ENCODE assay signal across 19 mouse cellular contexts in the genomic region with DNA sequence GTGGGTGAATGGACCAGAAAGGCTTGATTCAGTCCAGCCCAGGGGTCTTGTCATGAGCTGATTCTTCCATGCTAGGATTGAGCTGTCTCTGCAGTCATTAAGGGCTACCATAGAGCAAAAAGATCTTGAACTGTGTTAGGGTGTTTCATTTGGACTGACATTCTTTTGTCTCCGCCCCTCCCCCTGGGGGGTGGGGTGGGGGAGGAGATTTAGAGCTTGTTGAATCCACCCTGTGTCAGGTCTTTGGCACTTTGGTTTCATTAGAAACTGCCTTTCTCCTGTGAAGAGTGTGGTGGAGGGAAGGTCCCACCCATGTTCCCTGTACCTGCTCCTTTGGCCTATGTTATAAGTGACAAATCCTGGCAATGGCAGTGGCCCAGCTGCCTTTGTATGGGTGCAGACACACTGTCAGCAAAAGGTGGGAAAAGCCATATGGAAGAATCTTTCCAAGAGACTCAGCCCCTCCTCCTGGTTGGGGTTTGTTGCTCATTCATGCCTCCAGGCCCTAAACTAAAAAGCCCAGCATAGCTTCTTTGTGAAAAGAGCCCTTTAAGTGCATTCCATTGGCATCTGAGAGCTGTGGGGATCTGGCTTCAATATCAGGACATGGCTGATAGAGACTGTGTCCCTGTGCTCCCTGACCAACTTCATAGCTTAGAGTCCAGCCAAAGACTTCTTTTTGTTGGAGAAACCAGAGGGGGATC.
A peak's percentile ranks its signal among the peaks of the same experiment; 100 is the strongest.
DNase-seq lines count a peak whose midpoint lies in the region; ATAC-seq and TF ChIP-seq lines count a peak whose summit lies in the region.
"Had no signal": no experiment of that assay in that cellular context is flagged by ENCODE, and none has a peak within 500 bp of the region (broad histone marks: within the 10 kb centered on the region; RNA-seq: fewer than 3 reads in every experiment).

No protein-coding gene starts in this region.

- no peaks in the 10 kb centered on the region for H3K9me3 ChIP-seq in liver, postnatal 0 days (ENCODE audit: low read length)
- H3K9me3 ChIP-seq in liver, embryonic 12.5 days (replicated peaks): no peaks in the 10 kb centered on the region
- H3K9me3 ChIP-seq in ES-E14 (ENCODE audit: control insufficient read depth, insufficient read depth, low read depth, low read length): no peaks in the 10 kb centered on the region
- no peaks in the 10 kb centered on the region for H3K9me3 ChIP-seq in embryonic facial prominence, embryonic 11.5 days (replicated peaks; ENCODE audit: control insufficient read depth, low read length)
- no peaks in the 10 kb centered on the region for H3K9me3 ChIP-seq in intestine, embryonic 15.5 days
- H3K9me3 ChIP-seq: hindbrain, embryonic 13.5 days; midbrain, embryonic 12.5 days; neural tube, embryonic 12.5 days had no signal

- in situ Hi-C loops in ES-E14 (cut with MboI; ENCODE audit: low sequenced_read_pairs in 2 of 2, unreplicated experiment in 2 of 2): no loop called here

- H3K9ac ChIP-seq in liver, postnatal 0 days (replicated peaks): no peak overlapping the region
- no peak overlapping the region for H3K9ac ChIP-seq in liver, embryonic 12.5 days
- no peak overlapping the region for H3K9ac ChIP-seq in ES-E14 (ENCODE audit: insufficient read depth, low read depth, low read length, poor library complexity, severe bottlenecking)
- H3K9ac ChIP-seq in embryonic facial prominence, embryonic 11.5 days (replicated peaks; ENCODE audit: low read length): no peak overlapping the region
- no peak overlapping the region for H3K9ac ChIP-seq in intestine, embryonic 15.5 days
- H3K9ac ChIP-seq: hindbrain, embryonic 13.5 days; midbrain, embryonic 12.5 days; neural tube, embryonic 12.5 days had no signal

- 72% methylated on average over 1 of the region's 1 CpGs for WGBS in liver, postnatal 0 days (ENCODE audit: insufficient replicate concordance)
- WGBS in liver, embryonic 12.5 days (ENCODE audit: insufficient replicate concordance): 56% methylated on average over 1 of the region's 1 CpGs
- WGBS in embryonic facial prominence, embryonic 11.5 days: 43% methylated on average over 1 of the region's 1 CpGs
- WGBS in intestine, embryonic 15.5 days: 80% methylated on average over 1 of the region's 1 CpGs

- TF ChIP-seq CTCF in liver, postnatal 0 days (IDR thresholded peaks at IDR 0.05; ENCODE audit: low read depth): no peak

- ATAC-seq in liver, postnatal 0 days: no peak
- ATAC-seq in liver, embryonic 12.5 days: no peak
- ATAC-seq in embryonic facial prominence, embryonic 11.5 days (replicated peaks; ENCODE audit: insufficient number of reproducible peaks, low FRiP score, low TSS enrichment, low read depth): no peak
- no peak for ATAC-seq in intestine, embryonic 15.5 days
- ATAC-seq: intestine, postnatal 0 days had no signal

- H3K4me1 ChIP-seq in liver, postnatal 0 days (ENCODE audit: insufficient read depth): peaks cover 11% of the 10 kb centered on the region
- peaks cover 13% of the 10 kb centered on the region; the same call in 1 of the 2 replicates for H3K4me1 ChIP-seq in liver, embryonic 12.5 days
- peaks cover 4 to 17% of the 10 kb centered on the region in 2 experiments for H3K4me1 ChIP-seq in ES-E14 (ENCODE audit: control insufficient read depth in 2 of 2, insufficient read depth in 2 of 2, low read length in 2 of 2, poor library complexity in 1 of 2)
- peaks cover 5% of the 10 kb centered on the region for H3K4me1 ChIP-seq in embryonic facial prominence, embryonic 11.5 days (ENCODE audit: control insufficient read depth, insufficient read depth, low read length)
- H3K4me1 ChIP-seq in intestine, embryonic 15.5 days (replicated peaks): peaks cover 14% of the 10 kb centered on the region

- H3K36me3 ChIP-seq in liver, postnatal 0 days (replicated peaks; ENCODE audit: insufficient read depth, low read length): no peaks in the 10 kb centered on the region
- no peaks in the 10 kb centered on the region for H3K36me3 ChIP-seq in liver, embryonic 12.5 days
- H3K36me3 ChIP-seq in ES-E14 (ENCODE audit: control insufficient read depth, insufficient read depth, low read length, poor library complexity, severe bottlenecking): no peaks in the 10 kb centered on the region
- no peaks in the 10 kb centered on the region for H3K36me3 ChIP-seq in embryonic facial prominence, embryonic 11.5 days (replicated peaks; ENCODE audit: control insufficient read depth, insufficient read depth, low read depth, low read length)
- no peaks in the 10 kb centered on the region for H3K36me3 ChIP-seq in intestine, embryonic 15.5 days
- H3K36me3 ChIP-seq: hindbrain, embryonic 13.5 days; midbrain, embryonic 12.5 days; neural tube, embryonic 12.5 days had no signal

- TF ChIP-seq EP300 in liver, postnatal 0 days (IDR thresholded peaks at IDR 0.05; ENCODE audit: low read depth): no peak

- H3K27me3 ChIP-seq in liver, postnatal 0 days (ENCODE audit: insufficient read depth, low read length): no peaks in the 10 kb centered on the region
- H3K27me3 ChIP-seq in liver, embryonic 12.5 days (replicated peaks): no peaks in the 10 kb centered on the region
- no peaks in the 10 kb centered on the region for H3K27me3 ChIP-seq in embryonic facial prominence, embryonic 11.5 days (ENCODE audit: control insufficient read depth, insufficient read depth, low read length)
- no peaks in the 10 kb centered on the region for H3K27me3 ChIP-seq in intestine, embryonic 15.5 days (replicated peaks)
- H3K27me3 ChIP-seq: CH12.LX; hindbrain, embryonic 13.5 days; midbrain, embryonic 12.5 days; neural tube, embryonic 12.5 days had no signal

- H3K27ac ChIP-seq in liver, postnatal 0 days (ENCODE audit: low read depth): no peak overlapping the region
- no peak overlapping the region for H3K27ac ChIP-seq in liver, embryonic 12.5 days
- no peak overlapping the region; the same call in 1 of the 2 replicates for H3K27ac ChIP-seq in ES-E14 (ENCODE audit: insufficient read depth, low read depth, low read length, poor library complexity, severe bottlenecking)
- no peak overlapping the region for H3K27ac ChIP-seq in embryonic facial prominence, embryonic 11.5 days (replicated peaks; ENCODE audit: low read depth, low read length)
- no peak overlapping the region for H3K27ac ChIP-seq in intestine, embryonic 15.5 days
- H3K27ac ChIP-seq: heart, adult 2 months; hindbrain, embryonic 13.5 days; midbrain, embryonic 12.5 days; neural tube, embryonic 12.5 days had no signal

- no peak overlapping the region for H3K4me2 ChIP-seq in liver, postnatal 0 days (ENCODE audit: low read depth, low read length)
- no peak overlapping the region for H3K4me2 ChIP-seq in liver, embryonic 12.5 days
- H3K4me2 ChIP-seq in embryonic facial prominence, embryonic 11.5 days (ENCODE audit: low read depth, low read length): no peak overlapping the region
- no peak overlapping the region for H3K4me2 ChIP-seq in intestine, embryonic 15.5 days (replicated peaks)
- H3K4me2 ChIP-seq: hindbrain, embryonic 13.5 days; liver, embryonic 11.5 days; midbrain, embryonic 12.5 days; neural tube, embryonic 12.5 days had no signal

- no peak overlapping the region for H3K4me3 ChIP-seq in liver, postnatal 0 days (ENCODE audit: low read depth, low read length)
- no peak overlapping the region for H3K4me3 ChIP-seq in liver, embryonic 12.5 days
- no peak overlapping the region for H3K4me3 ChIP-seq in ES-E14 (ENCODE audit: insufficient read depth in 1 of 2, low read depth in 1 of 2, low read length in 2 of 2, poor library complexity in 1 of 2, severe bottlenecking in 1 of 2)
- no peak overlapping the region for H3K4me3 ChIP-seq in embryonic facial prominence, embryonic 11.5 days (ENCODE audit: low read depth, low read length)
- no peak overlapping the region for H3K4me3 ChIP-seq in intestine, embryonic 15.5 days (replicated peaks)
- H3K4me3 ChIP-seq: heart, adult 2 months; hindbrain, embryonic 13.5 days; midbrain, embryonic 12.5 days; neural tube, embryonic 12.5 days had no signal

- peak; percentile 33 for DNase-seq in liver, postnatal 0 days
- DNase-seq in 3T3-L1 (ENCODE audit: low read depth, low spot score): peak; percentile 85
- peak; percentile 72 for DNase-seq in ES-E14 (ENCODE audit: low read depth, low spot score)
- peak; percentile 47 for DNase-seq in embryonic facial prominence, embryonic 11.5 days (ENCODE audit: low spot score)
- DNase-seq in right cerebral cortex, adult 18-20 months: no peak
- DNase-seq: adrenal gland, postnatal 25 days; cerebellum, adult 9-10 months; embryo, embryonic 11 days; heart, adult 2 months; kidney, postnatal 14 days; lung, postnatal 4 days had no signal

TF ChIP-seq in ES-E14, 5 proteins besides CTCF, POLR2A, EP300 and RAD21:
- TF ChIP-seq MAFK (IDR thresholded peaks at IDR 0.05; ENCODE audit: insufficient read depth, low read depth, low read length): no peak
- no peak for TF ChIP-seq CHD2 (IDR thresholded peaks at IDR 0.05; ENCODE audit: low read depth, low read length)
- TF ChIP-seq ZNF384 (IDR thresholded peaks at IDR 0.05; ENCODE audit: low read depth, low read length): no peak
- no peak for TF ChIP-seq ZC3H11A (IDR thresholded peaks at IDR 0.05; ENCODE audit: borderline replicate concordance, low read depth, low read length)
- TF ChIP-seq HCFC1 (IDR thresholded peaks at IDR 0.05; ENCODE audit: borderline replicate concordance, insufficient read depth, low read length): no peak
